Mouse (Mus musculus) ZHBTc4 (cell line): ENCODE measurements around the gene Prr36.

Source experiments
- DNase-seq: peaks from one replicate; pipeline ENCODE4 v3.0.0-alpha.2; 2011; ENCODE audit warnings: low read depth, low spot score

Gene Prr36

GRCm38 (mm10) chr8:4201321-4201720 is 15.9 kb downstream of the Prr36 start:
- DNase-seq = no peak

GRCm38 (mm10) chr8:4193588-4193894 is 23.7 kb downstream of the Prr36 start:
- no peak for DNase-seq

GRCm38 (mm10) chr8:4192807-4193587 is 24.3 kb downstream of the Prr36 start:
- DNase-seq = peak; percentile 90

GRCm38 (mm10) chr8:4192305-4192704 is 25.0 kb downstream of the Prr36 start:
- no peak for DNase-seq

- DNase-seq = no peak
These were observed 28.1 kb downstream of the Prr36 start for GRCm38 (mm10) chr8:4189031-4189722.

GRCm38 (mm10) chr8:4188605-4189004 is 28.7 kb downstream of the Prr36 start:
- no peak for DNase-seq

GRCm38 (mm10) chr8:4186151-4186550 is 31.1 kb downstream of the Prr36 start:
- DNase-seq = no peak

- no peak for DNase-seq
These were observed 33.9 kb downstream of the Prr36 start for GRCm38 (mm10) chr8:4183409-4183808.

GRCm38 (mm10) chr8:4174018-4174417 is 43.2 kb downstream of the Prr36 start:
- DNase-seq = no peak

- peak; percentile 55 for DNase-seq
These were observed 44.8 kb downstream of the Prr36 start for GRCm38 (mm10) chr8:4172486-4172885.

- no peak for DNase-seq
These were observed 49.3 kb downstream of the Prr36 start for GRCm38 (mm10) chr8:4167918-4168317.

GRCm38 (mm10) chr8:4166881-4167525 is 50.3 kb downstream of the Prr36 start:
- peak; percentile 13 for DNase-seq

GRCm38 (mm10) chr8:4165852-4166751 is 51.2 kb downstream of the Prr36 start, which contains the start of gene Evi5l:
Evi5l (plus strand) TSS chr8:4166567.
- peak; percentile 99 for DNase-seq

- DNase-seq = peak; percentile 11
These were observed 51.9 kb downstream of the Prr36 start for GRCm38 (mm10) chr8:4165176-4165851.

- peak; percentile 29 for DNase-seq
These were observed 54.5 kb downstream of the Prr36 start for GRCm38 (mm10) chr8:4162786-4163185.
